Mouse (Mus musculus): ENCODE results near the gene App. TPM values are rescaled to one million over a fixed set of nuclear protein-coding genes. Genes with fewer than 3 reads are reported as not detected.

Gene App
- polyA plus RNA-seq, 1 experiment from 2014 or later = 360 TPM

DNA sequence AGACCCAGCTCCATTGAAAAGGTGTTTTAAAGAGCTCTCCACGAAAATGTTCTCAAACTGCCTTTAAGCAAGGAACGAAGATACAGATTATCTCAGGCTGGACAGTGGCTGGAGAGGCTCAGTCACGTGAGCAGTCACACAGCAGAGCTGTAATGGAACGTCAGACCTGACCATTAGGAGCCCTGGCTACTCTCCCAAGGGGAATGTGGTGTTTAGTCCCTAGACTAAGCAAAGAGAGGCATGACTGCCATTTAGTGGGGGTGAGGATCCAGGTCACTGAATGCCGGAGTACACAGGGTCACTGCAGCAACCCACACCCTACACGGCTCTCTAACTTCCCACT is 199.4 kb downstream of the App start:
- WGBS = 71% methylated on average over 6 of the region's 6 CpGs
- ATAC-seq (replicated peaks; ENCODE audit: low FRiP score, low read depth) (no peak), DNase-seq (ENCODE audit: low spot score) (no peak)
- Histone ChIP-seq H3K4me3 (replicated peaks; ENCODE audit: low read depth, low read length) (no peak overlapping the region), H3K36me3 (ENCODE audit: insufficient read depth, low read length) (peaks cover 45% of the 10 kb centered on the region), H3K9ac (ENCODE audit: low read depth, low read length) (no peak overlapping the region), H3K4me1 (replicated peaks; ENCODE audit: insufficient read depth, low read length) (no peaks in the 10 kb centered on the region), H3K9me3 (replicated peaks; ENCODE audit: low read length) (no peaks in the 10 kb centered on the region), H3K27me3 (ENCODE audit: insufficient read depth, low read length) (no peaks in the 10 kb centered on the region), H3K4me2 (ENCODE audit: low read length) (no peak overlapping the region), H3K27ac (0 out of 2 replicates have a peak overlapping the region, but pooled peaks have one; percentile 20)
- no peak for TF ChIP-seq CTCF (IDR thresholded peaks at IDR 0.05; ENCODE audit: low read depth)

DNA sequence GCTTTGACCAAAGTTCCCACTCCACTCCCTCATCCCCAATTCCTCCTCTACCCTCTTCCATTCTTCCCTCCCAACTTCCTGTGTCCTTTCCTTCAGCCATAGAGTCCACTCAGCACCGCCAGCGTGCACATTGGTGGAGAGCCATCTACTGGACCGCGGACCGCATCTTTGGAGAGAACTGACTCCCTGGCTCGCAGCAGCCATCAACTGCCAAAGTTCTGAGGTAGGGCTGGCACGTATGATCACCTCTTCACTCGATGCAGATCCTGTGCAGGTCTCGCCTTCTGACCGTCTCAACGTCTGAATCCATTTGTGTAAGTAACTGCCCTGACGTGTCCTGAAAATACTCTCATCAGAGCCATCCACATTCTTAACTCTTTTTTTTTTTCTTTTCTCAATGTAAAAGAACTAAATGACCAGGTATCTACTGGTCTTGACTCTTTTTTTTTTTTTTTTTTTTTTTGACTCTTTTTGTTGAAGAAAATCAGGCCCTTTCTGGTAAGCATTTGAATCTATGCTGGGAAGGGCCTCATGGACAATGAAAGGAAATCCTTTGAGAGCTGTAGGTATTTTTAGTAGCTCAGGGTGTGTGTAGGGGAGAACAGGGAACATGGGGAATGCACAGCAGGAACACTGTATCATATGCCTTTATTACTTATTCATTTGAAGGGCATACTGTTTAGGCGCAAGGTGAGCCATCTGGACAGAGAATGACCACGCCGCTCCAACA is 200.0 kb downstream of the App start:
- Histone ChIP-seq H3K27ac (0 out of 2 replicates have a peak overlapping the region, but pooled peaks have one; percentile 20), H3K27me3 (ENCODE audit: insufficient read depth, low read length) (no peaks in the 10 kb centered on the region), H3K4me3 (replicated peaks; ENCODE audit: low read depth, low read length) (no peak overlapping the region), H3K36me3 (ENCODE audit: insufficient read depth, low read length) (peaks cover 49% of the 10 kb centered on the region), H3K4me1 (replicated peaks; ENCODE audit: insufficient read depth, low read length) (no peaks in the 10 kb centered on the region), H3K9me3 (replicated peaks; ENCODE audit: low read length) (no peaks in the 10 kb centered on the region), H3K4me2 (ENCODE audit: low read length) (no peak overlapping the region), H3K9ac (ENCODE audit: low read depth, low read length) (no peak overlapping the region)
- ATAC-seq (replicated peaks; ENCODE audit: low FRiP score, low read depth) (no peak), DNase-seq (ENCODE audit: low spot score) (peak; percentile 33)
- 89% methylated on average over 15 of the region's 15 CpGs for WGBS
- no peak for TF ChIP-seq CTCF (IDR thresholded peaks at IDR 0.05; ENCODE audit: low read depth)

DNA sequence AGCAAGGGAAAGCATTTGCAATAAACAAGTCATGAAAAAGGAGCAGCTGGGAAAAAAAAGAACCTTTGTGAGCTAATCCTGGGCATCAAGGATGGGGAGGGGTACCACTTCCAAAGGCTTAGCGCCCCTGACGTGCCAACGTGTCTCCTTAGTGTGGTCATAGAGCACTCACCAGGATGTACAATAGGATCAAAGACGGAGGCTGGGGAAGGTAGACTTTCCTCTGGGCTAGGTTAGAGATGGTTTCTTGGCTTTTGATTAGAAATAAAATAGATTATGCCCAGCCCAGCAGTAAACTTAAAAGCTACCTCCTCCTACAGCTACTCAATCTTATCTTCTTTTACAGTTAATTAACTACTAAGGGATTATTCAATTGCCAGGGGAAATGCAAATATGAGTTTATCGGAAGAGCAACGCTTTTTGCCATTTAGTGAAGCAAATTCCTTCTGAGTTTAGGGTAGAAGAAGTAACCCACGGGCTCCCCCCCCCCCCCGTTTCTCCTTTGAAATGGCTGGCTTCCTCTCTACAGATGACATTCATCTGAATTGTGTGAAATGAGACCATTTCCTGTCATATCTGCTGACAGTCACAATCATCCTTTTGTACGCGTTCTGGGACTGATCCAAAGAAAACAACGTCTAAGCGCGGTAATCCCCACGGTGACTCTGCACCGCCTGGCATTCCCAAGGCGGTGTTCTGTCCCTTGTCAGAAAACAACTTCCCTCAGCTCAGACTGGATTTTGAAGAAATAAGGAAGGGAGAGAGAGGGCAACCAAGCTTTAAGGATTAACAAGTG is 201.8 kb downstream of the App start:
- peak; percentile 49 for DNase-seq (ENCODE audit: low spot score)
- ATAC-seq (replicated peaks; ENCODE audit: low FRiP score, low read depth) = no peak
- peak overlapping the region; percentile 40; the same call in 1 of the 2 replicates for H3K27ac ChIP-seq
- no peak overlapping the region for H3K4me3 ChIP-seq (replicated peaks; ENCODE audit: low read depth, low read length)
- H3K9ac ChIP-seq (ENCODE audit: low read depth, low read length) = no peak overlapping the region
- H3K4me1 ChIP-seq (replicated peaks; ENCODE audit: insufficient read depth, low read length) = no peaks in the 10 kb centered on the region
- 60% methylated on average over 16 of the region's 16 CpGs for WGBS
- H3K9me3 ChIP-seq (replicated peaks; ENCODE audit: low read length) = no peaks in the 10 kb centered on the region
- no peak overlapping the region for H3K4me2 ChIP-seq (ENCODE audit: low read length)
- H3K27me3 ChIP-seq (ENCODE audit: insufficient read depth, low read length) = no peaks in the 10 kb centered on the region
- H3K36me3 ChIP-seq (ENCODE audit: insufficient read depth, low read length) = peaks cover 37% of the 10 kb centered on the region
- no peak for TF ChIP-seq CTCF (IDR thresholded peaks at IDR 0.05; ENCODE audit: low read depth)

- WGBS = 94% methylated on average over 7 of the region's 7 CpGs
- TF ChIP-seq CTCF (IDR thresholded peaks at IDR 0.05; ENCODE audit: low read depth) = no peak
- no peak for DNase-seq (ENCODE audit: low spot score)
- Histone ChIP-seq H3K4me3 (replicated peaks; ENCODE audit: low read depth, low read length) (no peak overlapping the region), H3K4me1 (replicated peaks; ENCODE audit: insufficient read depth, low read length) (no peaks in the 10 kb centered on the region), H3K9me3 (replicated peaks; ENCODE audit: low read length) (no peaks in the 10 kb centered on the region), H3K27ac (no peak overlapping the region), H3K36me3 (ENCODE audit: insufficient read depth, low read length) (peaks cover 36% of the 10 kb centered on the region), H3K9ac (ENCODE audit: low read depth, low read length) (no peak overlapping the region), H3K27me3 (ENCODE audit: insufficient read depth, low read length) (no peaks in the 10 kb centered on the region), H3K4me2 (ENCODE audit: low read length) (no peak overlapping the region)
- no peak for ATAC-seq (replicated peaks; ENCODE audit: low FRiP score, low read depth)
These were observed 204.5 kb downstream of the App start for GRCm38 (mm10) chr16:84969026-84969425.

DNA sequence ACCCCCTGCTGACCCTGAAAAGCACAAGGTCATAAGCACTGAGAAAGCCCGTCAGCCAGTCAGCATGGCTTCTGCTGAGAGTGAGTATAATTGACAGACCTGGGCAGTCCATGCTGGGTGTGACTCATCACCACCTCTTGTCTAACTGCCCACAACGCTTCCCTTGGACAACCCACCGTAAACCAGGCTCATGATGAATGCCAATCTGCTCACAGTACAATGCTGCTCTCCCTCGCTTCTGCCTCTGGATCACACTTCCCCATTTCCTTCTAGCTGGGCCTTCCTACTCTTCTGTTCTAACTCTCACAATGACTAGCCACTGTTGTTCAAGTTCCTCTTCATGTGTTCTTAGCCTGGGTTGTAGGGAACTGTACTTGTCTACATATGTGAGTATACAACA is 206.6 kb downstream of the App start:
- no peak overlapping the region for H3K27ac ChIP-seq
- WGBS = 85% methylated on average over 4 of the region's 4 CpGs
- ATAC-seq (replicated peaks; ENCODE audit: low FRiP score, low read depth) (no peak), DNase-seq (ENCODE audit: low spot score) (no peak)
- no peaks in the 10 kb centered on the region for H3K9me3 ChIP-seq (replicated peaks; ENCODE audit: low read length)
- no peaks in the 10 kb centered on the region for H3K4me1 ChIP-seq (replicated peaks; ENCODE audit: insufficient read depth, low read length)
- H3K36me3 ChIP-seq (ENCODE audit: insufficient read depth, low read length) = peaks cover 35% of the 10 kb centered on the region
- H3K4me2 ChIP-seq (ENCODE audit: low read length) = no peak overlapping the region
- H3K4me3 ChIP-seq (replicated peaks; ENCODE audit: low read depth, low read length) = no peak overlapping the region
- no peaks in the 10 kb centered on the region for H3K27me3 ChIP-seq (ENCODE audit: insufficient read depth, low read length)
- H3K9ac ChIP-seq (ENCODE audit: low read depth, low read length) = no peak overlapping the region
- TF ChIP-seq CTCF (IDR thresholded peaks at IDR 0.05; ENCODE audit: low read depth) = no peak

DNA sequence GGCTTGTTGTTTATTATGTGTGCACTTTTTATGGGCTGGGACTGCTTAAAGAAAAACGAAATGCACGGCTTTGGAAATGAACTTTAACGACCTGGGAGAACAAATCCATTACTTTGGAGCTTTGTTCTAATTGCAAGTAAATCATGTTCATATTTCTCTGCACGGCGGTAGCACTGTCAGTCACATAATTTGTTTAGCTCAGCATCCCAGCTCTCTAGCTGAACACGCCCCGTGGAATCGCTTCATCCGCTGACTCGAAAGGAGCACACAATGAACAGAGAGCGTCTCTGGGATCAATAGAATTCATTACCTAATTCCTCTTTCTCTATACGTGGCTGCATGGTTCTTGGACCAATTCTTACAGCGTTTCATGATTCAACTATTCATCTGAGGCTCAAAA is 207.5 kb downstream of the App start:
- no peak overlapping the region for H3K4me3 ChIP-seq (replicated peaks; ENCODE audit: low read depth, low read length)
- no peak overlapping the region for H3K27ac ChIP-seq
- no peak overlapping the region for H3K9ac ChIP-seq (ENCODE audit: low read depth, low read length)
- DNase-seq (ENCODE audit: low spot score) (no peak), ATAC-seq (replicated peaks; ENCODE audit: low FRiP score, low read depth) (no peak)
- no peaks in the 10 kb centered on the region for H3K9me3 ChIP-seq (replicated peaks; ENCODE audit: low read length)
- no peak for TF ChIP-seq CTCF (IDR thresholded peaks at IDR 0.05; ENCODE audit: low read depth)
- no peaks in the 10 kb centered on the region for H3K4me1 ChIP-seq (replicated peaks; ENCODE audit: insufficient read depth, low read length)
- no peaks in the 10 kb centered on the region for H3K27me3 ChIP-seq (ENCODE audit: insufficient read depth, low read length)
- no peak overlapping the region for H3K4me2 ChIP-seq (ENCODE audit: low read length)
- peaks cover 42% of the 10 kb centered on the region for H3K36me3 ChIP-seq (ENCODE audit: insufficient read depth, low read length)
- WGBS = 76% methylated on average over 13 of the region's 13 CpGs

All from kidney, postnatal 0 days (tissue).